Mouse (Mus musculus) Patski (cell line): Measurements from ENCODE around the gene Mfsd11. TPM values are rescaled to one million over a fixed set of nuclear protein-coding genes. Genes with fewer than 3 reads are reported as not detected.
A peak's percentile ranks its signal among the peaks of the same experiment; 100 is the strongest.

ENCODE experiments used
- ATAC-seq: fragments of 100-300 bp; one replicate; pipeline ENCODE4 v1.8.0; 2021
- CTCF ChIA-PET: fragments of 350-600 bp; sonication (Branson Sonifier 250); formaldehyde crosslinking; loops from one replicate; lab custom pipeline; 2022; ENCODE audit warnings: inconsistent platforms; lab: Charles Lee
- POLR2A ChIA-PET: fragments of 350-600 bp; sonication (Branson Sonifier 250); formaldehyde crosslinking; loops from one replicate; lab custom pipeline; 2022; ENCODE audit warnings: antibody characterized with exemption, inconsistent platforms; lab: Charles Lee
- DNase-seq: peaks from one replicate; pipeline ENCODE4 v3.0.0-alpha.2; 2011; ENCODE audit warnings: low read depth, low spot score
- H3K27me3 ChIP-seq: fragments of 371-371 bp; one replicate; pipeline ENCODE4 v1.5.1; 2021
- CTCF ChIP-seq: fragments of 100-300 bp; IDR thresholded peaks from one replicate; pipeline ENCODE4 v1.5.1; 2021
- in situ Hi-C: fragments of 300-500 bp; cut with MboI; formaldehyde crosslinking; loops from 3 replicates; pipeline ENCODE4 v1.11.1; 2018; ENCODE audit warnings: low pct_unique_long_range_greater_than_20kb, mixed read lengths
- polyA plus RNA-seq: library from polyadenylated mRNA; unstranded; gene quantifications from one replicate; pipeline ENCODE4 v1.2.3, GENCODE M21; 2021

Gene Mfsd11
- polyA plus RNA-seq, 1 experiment from 2014 or later, result 58.8 TPM

DNA sequence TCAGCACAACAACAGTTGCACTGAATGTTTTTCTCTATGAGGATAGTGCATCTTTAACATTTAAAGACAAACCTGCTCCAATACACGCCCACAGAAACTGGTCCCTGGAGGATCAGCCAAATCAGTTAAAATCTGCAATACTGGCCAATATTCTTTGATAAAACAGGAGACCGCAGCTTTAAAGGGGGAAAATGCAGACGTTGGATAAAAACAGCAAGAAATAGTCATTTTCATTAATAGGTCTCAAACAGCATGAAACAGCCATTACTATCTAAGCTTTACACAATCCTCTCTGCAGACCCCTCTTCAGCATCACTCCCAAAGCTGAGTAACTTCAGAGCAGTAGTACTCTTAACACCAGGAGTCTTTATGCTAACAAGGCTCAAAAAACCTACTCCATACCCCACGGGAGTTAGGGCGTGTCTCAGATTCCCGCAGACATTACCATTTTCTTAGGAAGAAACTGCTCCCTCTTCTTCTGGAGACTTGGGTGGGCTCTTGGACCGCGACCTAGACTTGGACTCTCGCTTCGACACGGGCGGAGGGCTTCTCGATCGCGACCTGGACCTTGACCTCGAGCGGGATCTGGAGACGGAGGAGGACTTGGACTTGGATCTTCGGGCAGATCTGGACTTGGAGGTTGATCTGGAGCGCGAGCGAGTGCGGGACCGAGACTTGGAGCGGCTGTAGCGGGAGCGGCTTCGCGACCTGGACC, 507 bp upstream of the Mfsd11 start:
- DNase-seq (no peak), ATAC-seq (no peak)
- ChIA-PET POLR2A (interaction anchor here (0.7 to 2.5 kb wide), 3 partner anchors 9 to 268 kb away, joined by 3 to 13 read pairs (median 4); partner anchors contain the start of genes Jmjd6 and Mettl23), CTCF (no interaction called here)
- H3K27me3 ChIP-seq, result no peaks in the 10 kb centered on the region
- in situ Hi-C loops, result no loop called here
- TF ChIP-seq CTCF, result no peak

DNA sequence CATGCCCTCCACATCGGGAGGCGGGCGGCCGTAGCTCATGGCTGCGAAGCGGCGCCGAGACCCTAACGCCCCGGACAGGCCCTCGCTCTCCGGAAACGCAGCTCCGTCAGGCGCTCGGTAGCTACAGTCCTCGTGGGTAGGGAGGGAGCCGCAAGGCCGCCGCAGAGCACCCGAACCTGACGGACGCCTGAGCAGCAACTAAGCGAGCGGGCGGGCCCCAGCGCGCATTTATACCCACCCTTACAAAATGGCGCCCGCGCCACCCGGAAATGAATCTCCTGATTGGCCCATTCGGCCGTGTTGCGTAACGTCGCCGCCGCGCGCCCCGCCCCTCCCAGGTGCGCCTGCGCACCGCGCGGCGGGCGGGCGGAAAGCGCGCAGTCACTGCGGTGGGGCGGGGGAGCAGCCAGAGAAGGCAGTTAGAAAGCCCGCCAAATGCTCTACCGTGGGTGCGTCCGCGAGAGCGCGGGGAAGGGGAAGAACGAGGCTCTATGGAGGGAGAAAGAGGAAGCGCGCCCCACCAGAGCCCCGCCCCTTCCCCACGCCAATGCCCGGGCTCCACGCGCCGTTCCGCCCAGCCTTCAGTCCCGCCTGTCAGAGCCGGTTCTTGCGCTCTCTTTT, 761 bp downstream of the Mfsd11 start, which contains the start of gene Srsf2:
Gene Srsf2, minus strand, starts transcription at position 204 of the 621 bp plus-strand sequence.
- in situ Hi-C loops, result no loop called here
- no peak for TF ChIP-seq CTCF
- no peaks in the 10 kb centered on the region for H3K27me3 ChIP-seq
- CTCF ChIA-PET, result no interaction called here
- POLR2A ChIA-PET, result interaction anchor here (0.8 to 2.5 kb wide), 7 partner anchors 10 to 43 kb away, joined by 3 to 13 read pairs (median 3); partner anchors contain the start of genes Jmjd6 and Mettl23
- no peak for DNase-seq
- ATAC-seq, result peak; percentile 65

DNA sequence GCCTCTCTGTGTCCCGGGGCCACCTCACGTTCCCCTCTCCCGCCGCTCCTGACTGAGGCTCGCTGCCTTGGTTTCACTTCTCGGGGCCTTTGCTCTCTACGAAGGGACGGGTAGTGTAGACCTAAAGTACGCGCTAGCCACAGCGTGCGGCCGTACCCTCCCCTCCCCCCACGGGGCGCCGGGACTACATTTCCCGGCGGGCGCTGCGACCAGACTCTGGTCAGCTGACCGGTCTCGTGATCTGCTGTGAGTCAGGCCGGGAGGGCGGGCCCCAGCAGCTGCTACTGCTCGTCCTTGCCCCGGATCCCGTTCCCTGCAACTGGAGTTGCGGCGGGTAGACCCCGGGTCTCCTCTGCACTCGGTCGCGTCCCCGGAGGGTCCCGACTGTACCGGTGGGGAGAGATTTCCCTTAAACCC, 1.3 kb downstream of the Mfsd11 start:
- DNase-seq, result peak; percentile 68
- H3K27me3 ChIP-seq, result no peaks in the 10 kb centered on the region
- in situ Hi-C loops, result no loop called here
- ChIA-PET POLR2A (interaction anchor here (1.3 to 2.5 kb wide), 6 partner anchors 10 to 39 kb away, joined by 3 to 13 read pairs (median 6); partner anchors contain the start of genes Jmjd6 and Mettl23), CTCF (no interaction called here)
- ATAC-seq, result peak; percentile 66
- TF ChIP-seq CTCF, result no peak

DNA sequence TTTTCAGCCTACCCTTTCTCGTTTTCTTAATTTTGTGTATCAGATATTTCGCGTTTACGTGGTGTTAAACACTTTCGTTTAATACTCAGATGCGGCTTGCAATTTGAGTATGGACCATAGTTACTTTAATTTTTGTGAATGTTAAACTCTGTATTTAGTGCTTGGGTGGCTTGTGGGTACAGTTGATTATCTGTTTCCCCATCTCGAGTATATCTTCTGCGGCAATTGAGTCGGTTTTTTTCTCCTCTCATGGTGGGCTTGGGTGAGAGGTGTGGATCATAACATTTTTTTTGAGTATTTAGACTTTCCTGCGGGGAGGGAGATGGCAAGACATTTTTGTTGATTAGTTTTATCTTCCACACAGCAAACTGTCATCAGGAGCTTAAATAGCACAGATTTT, 2.0 kb downstream of the Mfsd11 start:
- no peaks in the 10 kb centered on the region for H3K27me3 ChIP-seq
- TF ChIP-seq CTCF, result no peak
- ChIA-PET POLR2A (interaction anchor here (1.1 to 2.1 kb wide), 5 partner anchors 11 to 42 kb away, joined by 3 to 7 read pairs (median 5); no protein-coding TSS in a partner anchor), CTCF (no interaction called here)
- ATAC-seq, result no peak
- in situ Hi-C loops, result no loop called here
- no peak for DNase-seq

DNA sequence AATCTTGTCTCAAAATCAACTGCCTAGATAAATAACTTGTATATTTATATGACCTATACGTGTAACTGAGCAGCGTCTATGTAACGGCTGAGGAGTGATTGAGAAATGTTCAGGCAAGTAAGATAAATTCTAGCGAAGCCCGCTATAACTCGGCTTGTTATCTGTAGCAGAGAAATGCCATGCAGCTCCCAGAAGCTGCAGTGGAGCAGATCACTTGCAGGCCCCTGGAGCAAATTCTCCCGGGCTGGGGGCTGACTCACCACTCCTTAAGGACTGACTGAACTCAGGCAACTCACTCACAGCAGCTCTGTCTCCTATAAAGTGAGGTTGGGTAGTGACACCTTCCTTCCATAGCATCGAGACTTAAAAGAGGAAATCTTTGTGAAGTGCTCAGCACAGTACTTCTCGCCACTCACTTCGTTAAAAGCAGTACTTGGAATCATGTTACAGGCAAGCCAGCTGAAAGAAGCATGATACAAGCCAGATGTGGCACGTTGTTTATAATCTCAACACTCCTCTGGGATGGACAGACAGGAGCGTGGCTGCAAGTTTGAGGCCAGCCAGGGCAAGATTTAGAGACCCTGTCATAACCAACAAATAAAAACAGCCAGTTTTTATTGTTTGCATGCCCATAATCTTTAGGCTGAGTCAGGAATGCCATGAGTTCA, 5.1 kb downstream of the Mfsd11 start:
- DNase-seq (no peak), ATAC-seq (no peak)
- no peaks in the 10 kb centered on the region for H3K27me3 ChIP-seq
- POLR2A ChIA-PET, result no interaction called here
- in situ Hi-C loops, result no loop called here
- CTCF ChIA-PET, result no interaction called here
- no peak for TF ChIP-seq CTCF

DNA sequence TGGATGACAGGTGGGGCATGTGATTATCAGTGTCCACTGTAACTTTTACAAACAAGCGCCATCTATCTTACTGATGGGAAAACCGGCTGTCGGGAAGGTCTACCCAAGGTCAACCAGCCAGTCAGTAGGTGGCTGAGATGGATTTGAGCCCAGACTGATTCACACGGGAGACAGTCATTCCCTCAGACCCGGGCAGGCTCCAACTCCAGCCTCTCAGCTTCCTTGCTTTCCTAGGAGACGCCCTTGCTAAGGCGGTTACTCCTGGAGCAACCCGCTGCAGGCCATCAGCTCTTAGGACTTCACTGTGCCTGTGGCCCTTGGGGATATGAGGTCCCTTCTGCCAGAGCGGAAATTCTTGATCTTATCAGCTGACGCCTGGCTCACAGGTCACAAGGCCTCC, 12.2 kb downstream of the Mfsd11 start:
- H3K27me3 ChIP-seq, result no peaks in the 10 kb centered on the region
- ChIA-PET CTCF (interaction anchor here (1.3 kb wide), 1 partner anchor 21 kb away, joined by 5 read pairs; no protein-coding TSS in a partner anchor), POLR2A (interaction anchor here (1.6 kb wide), 1 partner anchor 10 kb away, joined by 5 read pairs; no protein-coding TSS in a partner anchor)
- in situ Hi-C loops, result no loop called here
- no peak for TF ChIP-seq CTCF
- ATAC-seq (no peak), DNase-seq (no peak)

DNA sequence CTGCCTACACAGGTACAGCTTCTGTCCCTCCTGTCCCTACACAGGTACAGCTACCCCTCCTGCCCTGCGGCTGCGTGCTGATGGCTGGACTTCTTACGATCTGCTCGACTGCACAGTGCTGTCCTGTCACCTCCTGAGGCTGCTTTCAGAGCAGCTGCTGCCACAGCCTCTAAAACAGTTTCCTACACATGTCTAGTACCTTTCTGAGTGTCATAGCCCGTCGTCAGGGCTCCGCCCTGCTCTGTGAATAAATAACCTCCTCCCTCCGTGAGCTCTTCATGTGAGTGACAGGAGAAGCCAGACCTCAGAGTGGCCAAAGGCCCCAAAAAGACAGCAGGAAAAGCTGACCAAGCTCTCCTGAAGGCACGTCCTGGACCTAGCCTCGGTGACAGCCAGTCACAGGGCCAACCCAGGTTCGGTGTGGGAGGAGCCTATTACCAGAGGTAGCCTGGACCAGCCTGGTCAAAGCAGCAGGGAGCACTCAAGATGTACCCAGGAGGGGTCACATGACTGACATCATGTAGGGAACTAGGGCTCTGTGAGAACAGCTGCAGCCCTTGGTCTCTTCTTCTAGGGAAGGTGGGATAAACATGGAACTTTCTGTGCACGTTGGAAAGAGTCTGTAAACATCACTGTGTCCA, 13.8 kb downstream of the Mfsd11 start:
- no peak for ATAC-seq
- no peaks in the 10 kb centered on the region for H3K27me3 ChIP-seq
- TF ChIP-seq CTCF, result no peak
- CTCF ChIA-PET, result no interaction called here
- DNase-seq, result no peak
- in situ Hi-C loops, result no loop called here
- POLR2A ChIA-PET, result no interaction called here

DNA sequence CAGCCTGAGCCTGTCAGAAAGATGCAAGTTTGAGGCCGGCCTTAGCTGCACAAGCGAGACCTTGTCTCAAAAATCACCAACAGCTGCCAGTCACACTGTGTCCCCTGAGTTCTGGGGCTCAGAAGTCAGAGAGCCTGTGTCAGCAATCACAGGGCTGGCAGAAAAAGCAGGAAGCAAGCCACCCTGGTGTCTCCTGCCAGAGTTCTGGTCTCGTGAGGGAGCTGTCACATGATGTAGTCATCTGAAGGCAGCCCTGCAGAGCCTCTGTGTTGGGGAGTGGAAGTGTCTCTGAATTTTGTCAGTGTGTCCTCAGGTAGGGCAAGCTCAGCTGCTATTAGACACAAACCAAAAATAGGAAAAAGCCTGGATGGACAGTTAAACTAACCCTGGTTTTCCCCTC, 15.9 kb downstream of the Mfsd11 start:
- DNase-seq, result no peak
- ATAC-seq, result no peak

DNA sequence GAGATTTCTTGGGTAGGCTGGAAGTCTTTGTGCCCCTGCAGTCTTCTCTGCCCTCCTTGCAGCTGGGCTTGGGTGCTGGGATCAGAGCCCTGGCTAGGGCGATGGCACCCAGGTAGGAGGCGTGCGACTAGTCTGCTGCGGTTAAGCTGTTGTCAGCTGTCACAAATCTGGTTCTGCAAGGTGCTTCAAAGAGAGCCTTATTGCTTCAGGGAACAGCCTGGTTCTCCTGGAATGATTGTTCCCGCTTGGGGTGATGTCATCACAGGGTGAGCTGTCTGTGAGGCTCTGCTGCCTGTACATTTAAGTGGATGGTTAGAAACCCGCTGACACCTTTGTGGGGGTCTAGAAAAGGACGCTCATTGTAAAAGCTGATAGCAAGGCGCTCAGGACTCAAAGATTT, 17.0 kb downstream of the Mfsd11 start:
- TF ChIP-seq CTCF, result no peak
- no peaks in the 10 kb centered on the region for H3K27me3 ChIP-seq
- DNase-seq (no peak), ATAC-seq (no peak)
- ChIA-PET POLR2A (no interaction called here), CTCF (interaction anchor here (1.3 to 1.4 kb wide), 2 partner anchors 16 to 38 kb away, joined by 3 to 6 read pairs; no protein-coding TSS in a partner anchor)
- in situ Hi-C loops, result no loop called here

More for the DNA sequence above, 15.9 kb downstream of the Mfsd11 start:
- ChIA-PET CTCF (no interaction called here), POLR2A (interaction anchor here (1.5 kb wide), 1 partner anchor 13 kb away, joined by 7 read pairs; no protein-coding TSS in a partner anchor)
- no peaks in the 10 kb centered on the region for H3K27me3 ChIP-seq
- no peak for TF ChIP-seq CTCF
- in situ Hi-C loops, result no loop called here

DNA sequence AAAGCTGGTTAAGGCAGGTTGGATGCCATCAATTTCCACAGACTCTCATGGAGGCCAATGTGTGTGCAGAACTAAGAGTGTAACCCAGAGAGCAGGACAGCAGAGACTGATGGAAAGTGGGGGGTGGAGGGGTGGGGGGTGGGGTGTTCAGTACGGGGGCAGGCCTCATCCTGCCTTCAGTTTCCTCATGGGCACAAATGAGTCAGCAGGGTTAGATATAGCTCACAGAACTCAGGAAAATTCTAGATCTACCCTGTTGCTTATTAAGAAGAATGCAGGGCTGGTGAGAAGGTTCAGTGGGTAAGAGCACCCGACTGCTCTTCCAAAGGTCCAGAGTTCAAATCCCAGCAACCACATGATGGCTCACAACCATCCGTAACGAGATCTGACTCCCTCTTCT, 17.4 kb downstream of the Mfsd11 start:
- DNase-seq (no peak), ATAC-seq (no peak)
- in situ Hi-C loops, result no loop called here
- TF ChIP-seq CTCF, result no peak
- no peaks in the 10 kb centered on the region for H3K27me3 ChIP-seq
- POLR2A ChIA-PET, result interaction anchor here (0.8 kb wide), 1 partner anchor 16 kb away, joined by 3 read pairs; no protein-coding TSS in a partner anchor
- CTCF ChIA-PET, result interaction anchor here (1.3 to 1.4 kb wide), 2 partner anchors 15 to 38 kb away, joined by 3 to 6 read pairs; no protein-coding TSS in a partner anchor
